Mouse (Mus musculus): Measurements from ENCODE around the gene Trpm6. TPM values are rescaled to one million over a fixed set of nuclear protein-coding genes. Genes with fewer than 3 reads are reported as not detected.

Gene Trpm6
- total and polyA plus RNA-seq, 3 experiments: not detected

DNA sequence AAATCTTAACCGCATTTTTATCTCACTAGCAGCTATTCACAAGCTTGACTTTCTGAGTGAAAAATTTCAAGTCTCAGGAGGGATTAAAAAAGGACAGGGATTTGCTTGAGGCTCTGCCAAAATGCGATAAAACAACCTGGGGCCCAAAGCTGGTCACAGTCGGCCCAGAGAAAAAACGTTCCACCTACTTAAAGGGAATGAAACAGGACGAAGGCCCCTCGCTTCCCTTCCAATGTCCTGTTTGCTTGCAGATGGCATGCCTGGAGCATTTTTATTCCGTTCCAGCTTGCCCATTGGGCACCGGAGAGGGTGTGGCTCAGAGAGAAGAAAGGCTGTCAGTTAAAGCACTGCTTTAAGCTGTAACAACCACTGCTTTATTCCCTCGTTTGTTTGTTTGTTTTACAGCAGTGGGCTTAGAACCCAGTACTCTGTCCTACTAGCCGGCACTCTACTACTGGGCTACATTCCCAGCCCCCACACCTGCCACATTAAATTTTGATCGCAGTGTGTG is 139.4 kb downstream of the Trpm6 start:
- no peak for DNase-seq (ENCODE audit: extremely low read depth)
- TF ChIP-seq RCOR1 (conservative IDR thresholded peaks at IDR 0.05; ENCODE audit: low read depth, low read length) (no peak), POLR2A (IDR thresholded peaks at IDR 0.05; ENCODE audit: low read depth, low read length) (no peak), JUND (conservative IDR thresholded peaks at IDR 0.05; ENCODE audit: low read depth, low read length) (no peak), CTCF (conservative IDR thresholded peaks at IDR 0.05 in 1 of 2, IDR thresholded peaks at IDR 0.05 in 1 of 2; ENCODE audit: low read depth in 2 of 2, low read length in 2 of 2) (no peak), HCFC1 (IDR thresholded peaks at IDR 0.05; ENCODE audit: low read depth, low read length) (no peak), MYC (IDR thresholded peaks at IDR 0.05; ENCODE audit: low read depth, low read length) (no peak), SIN3A (IDR thresholded peaks at IDR 0.05; ENCODE audit: low read length) (no peak), MAFK (IDR thresholded peaks at IDR 0.05; ENCODE audit: insufficient replicate concordance, low read length) (no peak), ZMIZ1 (IDR thresholded peaks at IDR 0.05; ENCODE audit: low read depth, low read length) (no peak), ZNF384 (IDR thresholded peaks at IDR 0.05; ENCODE audit: low read depth, low read length) (no peak)
- H3K79me2 ChIP-seq (replicated peaks; ENCODE audit: control insufficient read depth, extremely low read depth, insufficient read depth, poor library complexity, severe bottlenecking): no peaks in the 10 kb centered on the region
- H3K36me3 ChIP-seq (replicated peaks in 1 of 2; ENCODE audit: control insufficient read depth in 1 of 2, insufficient read depth in 1 of 2, low read length in 1 of 2): no peaks in the 10 kb centered on the region
- in situ Hi-C loops (cut with MboI; ENCODE audit: low pct_ligation_motif_present, low pct_unique_long_range_greater_than_20kb, low sequenced_read_pairs): no loop called here
- H3K9ac ChIP-seq (ENCODE audit: insufficient read depth, low read depth): no peak overlapping the region
- no peak overlapping the region for H3K4me2 ChIP-seq (ENCODE audit: insufficient read depth, low read depth, poor library complexity, severe bottlenecking)
- dilution Hi-C loops (cut with MboI; ENCODE audit: extremely low pct_ligation_motif_present, extremely low pct_unique_long_range_greater_than_20kb, low sequenced_read_pairs): no loop called here
- no peaks in the 10 kb centered on the region for H3K27me3 ChIP-seq (replicated peaks)
- no peaks in the 10 kb centered on the region for H3K9me3 ChIP-seq (replicated peaks; ENCODE audit: low read length)
- H3K27ac ChIP-seq (ENCODE audit: insufficient read depth, low read depth): no peak overlapping the region
- H3K4me3 ChIP-seq (replicated peaks in 1 of 3; ENCODE audit: low read depth in 2 of 3, low read length in 2 of 3, poor library complexity in 1 of 3): no peak overlapping the region
- H3K4me1 ChIP-seq (ENCODE audit: control insufficient read depth in 1 of 2, insufficient read depth in 2 of 2): no peaks in the 10 kb centered on the region

DNA sequence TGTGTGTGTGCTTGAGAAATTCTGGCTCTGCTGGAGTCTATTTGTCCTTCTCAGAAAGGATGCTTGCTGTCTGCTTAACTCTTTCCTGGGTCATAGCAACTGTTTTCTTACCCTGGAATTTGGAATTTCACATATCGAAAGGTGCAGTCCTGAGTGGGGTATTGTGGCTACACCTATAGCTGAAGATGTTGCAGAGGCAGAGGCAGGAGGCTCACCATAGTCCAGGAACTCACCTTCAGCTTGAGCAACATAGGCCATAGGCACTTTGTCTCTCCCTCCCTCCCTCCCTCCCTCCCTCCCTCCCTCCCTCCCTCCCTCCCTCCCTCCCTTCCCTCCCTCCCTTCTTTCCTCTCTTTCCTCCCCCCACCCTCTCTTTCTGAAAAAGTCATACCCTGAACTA is 139.8 kb downstream of the Trpm6 start:
- H3K4me2 ChIP-seq (ENCODE audit: insufficient read depth, low read depth, poor library complexity, severe bottlenecking): no peak overlapping the region
- no peak for DNase-seq (ENCODE audit: extremely low read depth)
- H3K4me3 ChIP-seq (replicated peaks in 1 of 3; ENCODE audit: low read depth in 2 of 3, low read length in 2 of 3, poor library complexity in 1 of 3): no peak overlapping the region
- H3K36me3 ChIP-seq (replicated peaks in 1 of 2; ENCODE audit: control insufficient read depth in 1 of 2, insufficient read depth in 1 of 2, low read length in 1 of 2): no peaks in the 10 kb centered on the region
- no peaks in the 10 kb centered on the region for H3K4me1 ChIP-seq (ENCODE audit: control insufficient read depth in 1 of 2, insufficient read depth in 2 of 2)
- no peak for TF ChIP-seq USF2 (conservative IDR thresholded peaks at IDR 0.05; ENCODE audit: low read depth, low read length)
- TF ChIP-seq MXI1 (IDR thresholded peaks at IDR 0.05; ENCODE audit: low read depth, low read length): no peak
- no peak for TF ChIP-seq NRF1 (IDR thresholded peaks at IDR 0.05; ENCODE audit: low read depth, low read length)
- no peak for TF ChIP-seq BHLHE40 (IDR thresholded peaks at IDR 0.05; ENCODE audit: low read depth, low read length)
- no peak for TF ChIP-seq HCFC1 (IDR thresholded peaks at IDR 0.05; ENCODE audit: low read depth, low read length)
- TF ChIP-seq ELF1 (IDR thresholded peaks at IDR 0.05; ENCODE audit: low read depth, low read length): no peak
- no peak for TF ChIP-seq USF1 (IDR thresholded peaks at IDR 0.05; ENCODE audit: low read depth, low read length)
- no peak for TF ChIP-seq TCF12 (IDR thresholded peaks at IDR 0.05; ENCODE audit: low read depth, low read length)
- TF ChIP-seq POLR2AphosphoS2 (IDR thresholded peaks at IDR 0.05; ENCODE audit: low read depth, low read length): no peak
- TF ChIP-seq JUND (conservative IDR thresholded peaks at IDR 0.05; ENCODE audit: low read depth, low read length): no peak
- TF ChIP-seq POLR2A (IDR thresholded peaks at IDR 0.05; ENCODE audit: low read depth, low read length): no peak
- no peak for TF ChIP-seq UBTF (IDR thresholded peaks at IDR 0.05; ENCODE audit: low read depth, low read length)
- TF ChIP-seq MAZ (IDR thresholded peaks at IDR 0.05; ENCODE audit: low read depth, low read length): no peak
- no peak for TF ChIP-seq TBP (conservative IDR thresholded peaks at IDR 0.05; ENCODE audit: low read depth, low read length)
- TF ChIP-seq CTCF (conservative IDR thresholded peaks at IDR 0.05 in 1 of 2, IDR thresholded peaks at IDR 0.05 in 1 of 2; ENCODE audit: low read depth in 2 of 2, low read length in 2 of 2): no peak
- TF ChIP-seq MAFK (IDR thresholded peaks at IDR 0.05; ENCODE audit: insufficient replicate concordance, low read length): no peak
- no peaks in the 10 kb centered on the region for H3K79me2 ChIP-seq (replicated peaks; ENCODE audit: control insufficient read depth, extremely low read depth, insufficient read depth, poor library complexity, severe bottlenecking)
- H3K27me3 ChIP-seq (replicated peaks): no peaks in the 10 kb centered on the region
- dilution Hi-C loops (cut with MboI; ENCODE audit: extremely low pct_ligation_motif_present, extremely low pct_unique_long_range_greater_than_20kb, low sequenced_read_pairs): no loop called here
- no peaks in the 10 kb centered on the region for H3K9me3 ChIP-seq (replicated peaks; ENCODE audit: low read length)
- no peak overlapping the region for H3K9ac ChIP-seq (ENCODE audit: insufficient read depth, low read depth)
- in situ Hi-C loops (cut with MboI; ENCODE audit: low pct_ligation_motif_present, low pct_unique_long_range_greater_than_20kb, low sequenced_read_pairs): no loop called here
- no peak overlapping the region for H3K27ac ChIP-seq (ENCODE audit: insufficient read depth, low read depth)

Measured in CH12.LX (cell line).